Mouse (Mus musculus): ENCODE measurements around the gene Med16. TPM values are rescaled to one million over a fixed set of nuclear protein-coding genes. Genes with fewer than 3 reads are reported as not detected.

The Med16 gene
- polyA plus RNA-seq, 1 experiment from 2014 or later: 63.6 TPM

GRCm38 (mm10) chr10:79857894-79858293 lies 50.8 kb downstream of the Med16 start:
- Histone ChIP-seq H3K4me1 (peaks cover 48% of the 10 kb centered on the region), H3K36me3 (replicated peaks) (peaks cover 74% of the 10 kb centered on the region), H3K27me3 (replicated peaks; ENCODE audit: low read depth, poor library complexity, severe bottlenecking) (no peaks in the 10 kb centered on the region), H3K27ac (replicated peaks) (no peak overlapping the region), H3K9me3 (no peaks in the 10 kb centered on the region), H3K4me3 (peak overlapping the region; percentile 99)
- DNase-seq (ENCODE audit: low spot score): no peak
- WGBS: 87% methylated on average over 2 of the region's 2 CpGs

DNA sequence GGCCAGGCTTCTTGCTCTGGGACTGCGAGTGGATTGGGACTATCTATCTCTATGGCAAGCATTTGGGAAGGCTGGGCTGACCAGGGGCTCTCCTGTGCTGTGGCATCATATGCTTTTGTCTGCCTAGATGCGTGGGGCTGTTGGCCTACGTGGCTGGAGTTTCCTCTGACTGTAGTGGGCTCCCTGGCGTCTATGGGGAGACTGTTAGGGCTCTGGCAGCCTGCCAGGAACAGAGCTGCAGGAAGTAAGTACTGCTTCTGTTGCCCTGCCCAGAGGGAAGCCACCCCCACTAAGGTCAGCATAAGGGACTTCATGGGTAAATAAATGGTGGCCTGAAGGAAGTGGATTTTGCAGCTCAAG lies 51.3 kb downstream of the Med16 start:
- Histone ChIP-seq H3K27me3 (replicated peaks; ENCODE audit: low read depth, poor library complexity, severe bottlenecking) (no peaks in the 10 kb centered on the region), H3K27ac (replicated peaks) (0 out of 2 replicates have a peak overlapping the region, but pooled peaks have one; percentile 12), H3K4me1 (peaks cover 52% of the 10 kb centered on the region), H3K36me3 (replicated peaks) (peaks cover 70% of the 10 kb centered on the region), H3K9me3 (no peaks in the 10 kb centered on the region), H3K4me3 (peak overlapping the region; percentile 99)
- 72% methylated on average over 4 of the region's 4 CpGs for WGBS
- no peak for DNase-seq (ENCODE audit: low spot score)

- Histone ChIP-seq H3K4me1 (peaks cover 58% of the 10 kb centered on the region), H3K4me3 (peak overlapping the region; percentile 99), H3K27ac (replicated peaks) (peak overlapping the region; percentile 100; the same call in 1 of the 2 replicates), H3K9me3 (no peaks in the 10 kb centered on the region), H3K36me3 (replicated peaks) (peaks cover 64% of the 10 kb centered on the region), H3K27me3 (replicated peaks; ENCODE audit: low read depth, poor library complexity, severe bottlenecking) (no peaks in the 10 kb centered on the region)
- no peak for DNase-seq (ENCODE audit: low spot score)
- 70% methylated on average over 7 of the region's 7 CpGs for WGBS
These were observed 51.8 kb downstream of the Med16 start for GRCm38 (mm10) chr10:79856704-79857451.

- H3K27me3 ChIP-seq (replicated peaks; ENCODE audit: low read depth, poor library complexity, severe bottlenecking): no peaks in the 10 kb centered on the region
- H3K4me1 ChIP-seq: peaks cover 64% of the 10 kb centered on the region
- no peaks in the 10 kb centered on the region for H3K9me3 ChIP-seq
- H3K27ac ChIP-seq (replicated peaks): peak overlapping the region; percentile 100
- WGBS: 61% methylated on average over 6 of the region's 6 CpGs
- peak overlapping the region; percentile 99 for H3K4me3 ChIP-seq
- H3K36me3 ChIP-seq (replicated peaks): peaks cover 61% of the 10 kb centered on the region
- DNase-seq (ENCODE audit: low spot score): no peak
These were observed 52.4 kb downstream of the Med16 start for GRCm38 (mm10) chr10:79856280-79856679.

GRCm38 (mm10) chr10:79855558-79856184 lies 53.1 kb downstream of the Med16 start:
- Histone ChIP-seq H3K4me3 (peak overlapping the region; percentile 99), H3K27me3 (replicated peaks; ENCODE audit: low read depth, poor library complexity, severe bottlenecking) (no peaks in the 10 kb centered on the region), H3K27ac (replicated peaks) (peak overlapping the region; percentile 100), H3K4me1 (peaks cover 68% of the 10 kb centered on the region), H3K36me3 (replicated peaks) (peaks cover 61% of the 10 kb centered on the region), H3K9me3 (no peaks in the 10 kb centered on the region)
- 7% methylated on average over 10 of the region's 10 CpGs for WGBS
- DNase-seq (ENCODE audit: low spot score): peak; percentile 36

DNA sequence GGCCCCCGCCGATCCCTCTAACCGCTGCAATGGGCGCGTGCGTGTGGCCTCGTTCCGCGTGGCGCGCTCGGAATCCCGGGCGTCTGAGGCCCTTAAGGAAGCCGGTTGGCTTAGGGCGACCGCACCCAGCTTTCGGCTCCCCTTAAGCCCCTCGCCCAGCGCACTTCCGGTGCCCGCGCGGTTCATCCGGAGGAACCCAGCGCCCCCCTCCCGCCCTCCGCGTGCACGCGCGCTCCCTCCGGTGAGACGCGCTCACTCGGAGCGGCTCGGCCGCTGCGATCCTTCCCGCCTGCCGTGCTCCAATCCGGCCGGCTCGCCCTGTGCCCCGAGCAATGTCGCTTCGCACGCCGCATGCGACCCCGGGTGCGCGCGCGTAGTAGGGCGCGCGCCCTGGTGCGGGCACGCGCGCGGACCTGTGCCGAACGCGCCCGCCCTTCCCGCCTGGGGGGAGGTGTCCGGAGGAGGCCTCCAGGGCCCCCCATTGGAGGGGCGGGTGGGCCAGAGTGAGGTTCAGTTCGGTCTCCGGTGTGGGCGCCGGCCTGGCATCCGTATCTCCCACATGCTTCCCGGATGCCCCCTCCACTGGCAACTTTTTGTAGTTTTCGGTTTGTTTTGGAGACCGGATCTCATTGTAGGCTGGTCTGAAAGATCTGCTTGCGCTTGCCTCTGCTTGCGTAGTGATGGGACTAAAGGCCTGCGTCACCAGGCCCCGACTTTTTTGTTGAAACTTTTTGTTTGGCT lies 53.8 kb downstream of the Med16 start:
- peak; percentile 85 for DNase-seq (ENCODE audit: low spot score)
- Histone ChIP-seq H3K27ac (replicated peaks) (peak overlapping the region; percentile 100), H3K27me3 (replicated peaks; ENCODE audit: low read depth, poor library complexity, severe bottlenecking) (no peaks in the 10 kb centered on the region), H3K4me3 (peak overlapping the region; percentile 99), H3K9me3 (no peaks in the 10 kb centered on the region), H3K4me1 (peaks cover 70% of the 10 kb centered on the region), H3K36me3 (replicated peaks) (peaks cover 60% of the 10 kb centered on the region)
- under 1% methylated on average over 83 of the region's 83 CpGs for WGBS

DNA sequence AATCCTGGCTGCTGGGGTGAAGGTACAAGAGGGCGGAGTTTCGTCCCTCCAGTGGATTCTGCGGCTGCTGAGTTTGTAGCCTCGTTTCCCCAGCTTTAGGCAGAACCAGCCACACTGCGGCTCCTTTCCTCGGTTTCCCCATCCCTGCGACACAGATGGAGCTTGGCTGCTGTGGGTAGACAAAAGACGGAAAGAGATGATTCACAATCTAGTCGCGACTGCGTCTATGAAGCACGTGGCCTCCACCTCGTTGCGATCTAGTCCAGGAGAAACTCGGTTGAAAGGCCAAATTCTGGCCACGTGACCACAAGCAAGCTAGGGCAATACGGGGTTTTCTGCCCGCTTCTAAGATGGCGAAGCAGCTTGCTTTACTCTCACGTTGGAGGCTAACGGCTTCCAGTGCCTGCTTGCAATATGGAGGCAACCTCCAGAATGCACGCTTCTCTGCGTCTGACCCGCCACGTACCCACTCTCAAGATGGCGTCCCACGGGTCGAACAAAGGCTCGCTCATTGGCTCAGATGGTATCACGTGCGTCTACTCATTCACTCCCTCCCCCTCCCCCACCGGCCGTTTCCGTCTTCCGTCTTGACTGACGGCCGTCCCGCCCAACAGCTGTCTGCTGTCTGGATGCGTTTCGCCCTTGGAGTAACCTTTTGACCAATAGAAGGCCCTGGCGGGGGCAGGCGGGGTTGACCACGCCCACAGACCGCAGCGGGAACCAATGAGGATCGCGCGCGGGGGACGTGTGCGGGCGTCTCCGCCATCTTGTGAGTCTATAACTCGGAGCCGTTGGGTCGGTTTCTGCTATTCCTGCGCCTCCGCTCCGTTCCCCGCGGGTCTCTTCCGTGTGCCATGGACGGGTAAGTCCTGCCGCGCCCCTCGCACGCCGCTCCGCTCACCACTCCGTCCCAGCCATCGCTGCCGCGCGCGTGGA lies 54.6 kb downstream of the Med16 start, which contains the start of gene Ptbp1:
Gene Ptbp1, plus strand, starts transcription at position 568 of the 936 bp plus-strand sequence.
- peak within 1 kb of the TSS; percentile 100 for H3K27ac ChIP-seq (replicated peaks)
- no peaks in the 10 kb centered on the region for H3K27me3 ChIP-seq (replicated peaks; ENCODE audit: low read depth, poor library complexity, severe bottlenecking)
- no peaks in the 10 kb centered on the region for H3K9me3 ChIP-seq
- H3K4me1 ChIP-seq: peaks cover 70% of the 10 kb centered on the region
- peaks cover 52% of the 10 kb centered on the region for H3K36me3 ChIP-seq (replicated peaks)
- DNase-seq (ENCODE audit: low spot score): peak; percentile 100
- WGBS: under 1% methylated on average over 75 of the region's 75 CpGs
- H3K4me3 ChIP-seq: peak within 1 kb of the TSS; percentile 99

GRCm38 (mm10) chr10:79853392-79853791 lies 55.3 kb downstream of the Med16 start:
- DNase-seq (ENCODE audit: low spot score): peak; percentile 84
- H3K4me3 ChIP-seq: peak overlapping the region; percentile 99
- 1% methylated on average over 15 of the region's 15 CpGs for WGBS
- H3K27ac ChIP-seq (replicated peaks): peak overlapping the region; percentile 100
- H3K27me3 ChIP-seq (replicated peaks; ENCODE audit: low read depth, poor library complexity, severe bottlenecking): no peaks in the 10 kb centered on the region
- H3K9me3 ChIP-seq: no peaks in the 10 kb centered on the region
- peaks cover 44% of the 10 kb centered on the region for H3K36me3 ChIP-seq (replicated peaks)
- H3K4me1 ChIP-seq: peaks cover 65% of the 10 kb centered on the region

- DNase-seq (ENCODE audit: low spot score): peak; percentile 32
- peaks cover 59% of the 10 kb centered on the region for H3K4me1 ChIP-seq
- H3K27ac ChIP-seq (replicated peaks): peak overlapping the region; percentile 100
- no peaks in the 10 kb centered on the region for H3K27me3 ChIP-seq (replicated peaks; ENCODE audit: low read depth, poor library complexity, severe bottlenecking)
- WGBS: 32% methylated on average over 8 of the region's 8 CpGs
- H3K36me3 ChIP-seq (replicated peaks): peaks cover 39% of the 10 kb centered on the region
- H3K9me3 ChIP-seq: no peaks in the 10 kb centered on the region
- H3K4me3 ChIP-seq: peak overlapping the region; percentile 99
These were observed 55.9 kb downstream of the Med16 start for GRCm38 (mm10) chr10:79852827-79853226.

GRCm38 (mm10) chr10:79852107-79852789 lies 56.5 kb downstream of the Med16 start:
- 51% methylated on average over 9 of the region's 9 CpGs for WGBS
- peaks cover 53% of the 10 kb centered on the region for H3K4me1 ChIP-seq

GRCm38 (mm10) chr10:79851653-79852052 lies 57.1 kb downstream of the Med16 start:
- H3K4me3 ChIP-seq: peak overlapping the region; percentile 99
- peaks cover 27% of the 10 kb centered on the region for H3K36me3 ChIP-seq (replicated peaks)
- no peaks in the 10 kb centered on the region for H3K27me3 ChIP-seq (replicated peaks; ENCODE audit: low read depth, poor library complexity, severe bottlenecking)
- no peak for DNase-seq (ENCODE audit: low spot score)
- H3K9me3 ChIP-seq: no peaks in the 10 kb centered on the region
- H3K27ac ChIP-seq (replicated peaks): peak overlapping the region; percentile 100
- peaks cover 50% of the 10 kb centered on the region for H3K4me1 ChIP-seq
- WGBS: 73% methylated on average over 3 of the region's 3 CpGs

More at GRCm38 (mm10) chr10:79852107-79852789, 56.5 kb downstream of the Med16 start:
- peaks cover 33% of the 10 kb centered on the region for H3K36me3 ChIP-seq (replicated peaks)
- DNase-seq (ENCODE audit: low spot score): peak; percentile 33
- peak overlapping the region; percentile 100 for H3K27ac ChIP-seq (replicated peaks)
- H3K4me3 ChIP-seq: peak overlapping the region; percentile 99
- no peaks in the 10 kb centered on the region for H3K9me3 ChIP-seq
- H3K27me3 ChIP-seq (replicated peaks; ENCODE audit: low read depth, poor library complexity, severe bottlenecking): no peaks in the 10 kb centered on the region
